Mouse (Mus musculus) liver, postnatal 0 days (tissue): Measurements from ENCODE around the gene Bcl11b.

Experiments
- CTCF ChIP-seq: sonication (generic); IDR thresholded peaks from 2 replicates; pipeline ENCODE4 v1.5.1; 2016; ENCODE audit warnings: antibody characterized with exemption, low read depth
- EP300 ChIP-seq: IDR thresholded peaks from 2 replicates; pipeline ENCODE4 v1.6.1; 2016; ENCODE audit warnings: antibody characterized with exemption, low read depth, mild to moderate bottlenecking

DNA sequence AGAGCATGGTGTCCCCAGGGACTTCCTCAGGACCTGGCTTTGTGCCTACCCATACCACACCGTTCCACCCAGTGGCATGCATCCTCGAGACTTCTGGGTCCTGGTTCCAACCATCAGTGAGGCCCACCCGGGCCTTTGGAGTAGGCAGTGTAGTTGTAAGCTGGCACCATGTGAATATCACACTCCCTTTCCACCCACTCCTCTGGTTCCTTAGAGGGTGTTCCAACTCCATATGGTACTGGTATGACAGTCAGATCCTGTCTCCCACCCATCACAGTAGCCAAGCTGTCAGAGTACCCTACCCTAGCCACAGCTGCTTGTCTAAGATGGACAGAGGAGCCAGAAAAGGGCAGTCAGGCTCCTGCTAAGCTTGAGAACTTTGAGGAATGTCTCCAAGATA is 112.0 kb downstream of the Bcl11b start:
- TF ChIP-seq CTCF (no peak), EP300 (no peak)
